Mouse (Mus musculus) layer of hippocampus, adult 6 months (tissue): ENCODE results near the gene Epgn. TPM values are rescaled to one million over a fixed set of nuclear protein-coding genes. Genes with fewer than 3 reads are reported as not detected.

Source experiments
- long read RNA-seq, 2 experiments: library from polyadenylated mRNA; unstranded; transcript quantifications; one replicate each; pipeline ENCODE4 v2.0.0; 2019 to 2020
- polyA plus RNA-seq: library from polyadenylated mRNA; unstranded; fragments of <200 nt; fragmentation: Nextera tagmentation; gene quantifications from 2 replicates; pipeline ENCODE4 v1.2.3, GENCODE M21; 2021

Epgn gene
- polyA plus RNA-seq = not detected in 2 replicates
- long read RNA-seq, experiment 1 = 0 reads
- long read RNA-seq, experiment 2 = 0 reads

DNA sequence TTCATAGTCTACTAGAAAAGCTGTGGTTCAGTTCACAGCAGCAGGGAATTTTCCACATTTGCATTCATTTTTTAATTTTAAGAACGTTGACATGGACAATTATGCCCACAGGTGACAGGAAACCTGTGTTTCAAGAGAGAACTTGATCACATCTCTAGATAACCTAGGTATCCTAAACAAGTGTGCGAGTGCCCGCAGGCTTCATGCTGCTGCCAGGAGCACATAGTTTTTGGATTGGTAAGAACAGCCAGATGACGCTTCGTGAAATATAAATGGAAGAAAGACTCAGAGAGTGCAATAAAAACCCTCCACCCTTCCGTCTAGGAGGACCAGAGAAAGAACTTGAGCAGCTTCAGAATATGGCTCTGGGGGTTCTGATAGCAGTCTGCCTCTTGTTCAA is at the start of gene Epgn:
Gene Epgn (plus strand): TSS at position 301 of the 400 bp plus-strand sequence.

DNA sequence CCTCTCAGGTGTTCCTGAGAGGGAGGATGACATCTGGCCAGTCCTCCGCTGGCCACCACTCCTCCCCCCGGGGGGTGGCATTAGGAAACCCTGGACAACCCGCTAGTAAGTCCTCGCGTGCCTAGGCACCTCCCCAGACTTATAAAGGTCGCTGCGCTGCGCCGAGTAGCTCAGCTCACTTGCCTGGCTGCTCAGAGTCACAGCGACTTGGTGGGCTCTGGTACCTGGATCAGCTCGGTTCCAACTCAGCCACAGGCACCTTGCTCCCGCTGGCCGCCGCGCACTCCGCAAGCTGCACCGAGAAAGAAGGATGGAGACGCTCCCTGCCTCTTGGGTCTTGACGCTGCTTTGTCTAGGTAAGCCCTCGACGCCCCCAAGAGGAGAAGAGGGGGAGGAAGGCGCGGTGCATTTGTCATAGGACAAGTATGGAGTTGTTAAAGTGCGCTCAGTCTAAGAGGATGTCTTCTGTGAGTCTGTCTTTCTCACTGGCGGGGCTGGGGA is 47.2 kb downstream of the Epgn start, which contains the start of gene Ereg:
Gene Ereg (plus strand): TSS at position 173 of the 501 bp plus-strand sequence.

Other genes with a start within 250 kb of the Epgn start
- not detected in 2 replicates for gene Cxcl3, start 241.4 kb upstream of the Epgn start, polyA plus RNA-seq
- gene Cxcl15, start 232.9 kb upstream of the Epgn start, polyA plus RNA-seq = not detected in 2 replicates
- gene Cxcl1, start 136.2 kb upstream of the Epgn start, polyA plus RNA-seq = 0.25 and 0.41 TPM in 2 replicates
- gene Cxcl2, start 123.6 kb upstream of the Epgn start, polyA plus RNA-seq = not detected in 2 replicates
- 12.1 and 12.8 TPM in 2 replicates for gene Mthfd2l, start 96.3 kb upstream of the Epgn start, polyA plus RNA-seq
- not detected in 2 replicates for gene Ereg, start 47.2 kb downstream of the Epgn start, polyA plus RNA-seq
- gene Areg, start 112.1 kb downstream of the Epgn start, polyA plus RNA-seq = 0.15 TPM in 2 replicates